Mouse (Mus musculus): ENCODE measurements around the gene Btd. TPM values are rescaled to one million over a fixed set of nuclear protein-coding genes. Genes with fewer than 3 reads are reported as not detected.

Btd gene
- polyA plus RNA-seq, 3 experiments from 2014 or later = 20.3 to 28.6 (median 24.2) TPM

Other genes starting within 250 kb of the Btd start
- gene Sh3bp5, start 204.9 kb upstream of the Btd start, polyA plus RNA-seq (2017; shearing (Covaris generic)) = 10 to 100 TPM in 1 of 3 experiments, 1 to 10 TPM in 2; 5.4 to 11.5 (median 7.1) TPM
- gene Eaf1, start 146.6 kb upstream of the Btd start, polyA plus RNA-seq (2017; shearing (Covaris generic)) = 10 to 100 TPM; 10.5 to 12.2 (median 10.7) TPM
- gene Mettl6, start 146.0 kb upstream of the Btd start, polyA plus RNA-seq (2017; shearing (Covaris generic)) = 10 to 100 TPM; 64.3 to 67.8 (median 65.6) TPM
- gene Colq, start 49.7 kb upstream of the Btd start, polyA plus RNA-seq (2017; shearing (Covaris generic)) = 1 to 10 TPM; 2.1 to 6.2 (median 3.5) TPM
- 1 to 10 TPM in 1 of 3 experiments, not detected in 2; 1.5 TPM for gene Gm49387, start 150 bp upstream of the Btd start, polyA plus RNA-seq (2017; shearing (Covaris generic))
- gene Hacl1, start 258 bp downstream of the Btd start, polyA plus RNA-seq (2017; shearing (Covaris generic)) = 10 to 100 TPM; 23.5 to 36.6 (median 25.0) TPM
- 10 to 100 TPM in 2 of 3 experiments, 1 to 10 TPM in 1; 9.5 to 11.0 (median 10.0) TPM for gene Ankrd28, start 189.6 kb downstream of the Btd start, polyA plus RNA-seq (2017; shearing (Covaris generic))